Mouse (Mus musculus) spleen, adult 2 months (tissue): ENCODE data around the gene Mapk14.

ENCODE experiments used
- CTCF ChIP-seq: fragments of 200-500 bp; IDR thresholded peaks from 2 replicates; pipeline ENCODE4 v1.5.1; 2011; ENCODE audit warnings: mild to moderate bottlenecking, inconsistent platforms; ENCODE audit not compliant: insufficient read depth, insufficient read length, insufficient replicate concordance; ENCODE audit errors: extremely low read depth
- POLR2A ChIP-seq: fragments of 200-500 bp; IDR thresholded peaks from 2 replicates; pipeline ENCODE4 v1.6.1; 2011; ENCODE audit warnings: low read depth, low read length, inconsistent platforms

DNA sequence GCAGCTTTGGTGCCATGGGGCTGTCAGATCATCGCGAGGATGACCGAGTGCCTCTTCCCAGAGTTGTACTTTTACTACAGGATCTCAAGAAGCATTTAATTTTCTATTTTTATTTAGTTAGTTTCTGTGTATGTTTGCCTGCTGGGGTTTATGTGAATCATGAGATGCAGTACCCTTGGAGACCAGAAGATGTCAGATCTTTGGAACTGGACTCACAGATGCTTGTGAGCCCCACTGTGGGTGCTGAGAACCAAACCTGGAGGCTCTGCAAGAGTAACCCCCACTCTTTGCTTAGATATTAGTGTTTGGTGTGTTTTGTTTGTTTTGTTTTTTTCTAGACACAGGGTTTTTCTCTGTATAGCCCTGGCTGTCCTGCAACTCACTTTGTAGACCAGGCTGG is 22.9 kb downstream of the Mapk14 start:
- TF ChIP-seq POLR2A = no peak
- TF ChIP-seq CTCF = no peak
